In the genomic region with DNA sequence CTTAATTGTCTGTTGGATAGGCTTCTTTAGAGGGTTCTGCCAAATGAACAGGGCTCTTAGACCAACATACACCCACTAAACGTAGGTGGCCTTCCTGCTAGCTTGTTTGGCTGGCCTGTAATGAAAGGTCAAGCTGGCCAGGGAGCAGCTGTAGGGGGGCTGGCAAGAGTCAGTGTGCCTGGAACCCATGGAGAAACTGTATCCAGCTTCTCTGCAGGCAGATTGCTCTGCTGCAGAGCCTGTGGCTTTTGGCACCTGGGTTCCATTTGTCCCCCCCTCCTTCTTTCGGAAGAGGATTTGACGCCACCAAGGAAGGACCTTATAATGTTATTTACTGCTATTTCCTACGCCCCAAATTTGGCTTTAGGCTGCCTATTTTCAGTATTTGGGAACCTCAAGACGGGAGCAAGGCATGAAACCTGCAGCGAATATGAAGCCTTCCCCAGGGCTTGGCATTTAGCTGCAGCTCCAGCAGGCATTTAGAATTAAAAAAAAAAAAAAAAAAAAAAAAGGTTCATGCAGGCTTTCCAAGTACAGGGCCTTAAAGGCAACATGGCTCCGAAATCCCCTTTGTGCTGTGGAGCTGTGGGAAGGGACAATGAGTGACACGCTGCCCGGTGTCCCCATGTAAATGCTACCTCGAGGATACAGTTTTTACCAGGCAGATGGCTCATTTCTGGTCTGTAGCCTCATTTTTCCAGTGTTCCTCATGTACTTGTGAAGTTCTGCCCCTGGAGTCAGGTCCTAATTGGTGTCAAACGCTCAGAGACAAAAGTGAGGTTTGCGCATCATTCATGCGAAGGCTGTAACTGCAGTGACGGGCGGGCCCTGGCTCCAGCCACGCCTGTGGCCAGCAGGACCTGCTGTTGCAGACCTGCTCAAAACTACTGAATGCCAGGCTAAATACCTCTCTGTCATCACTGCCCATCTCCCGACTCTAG, we compare ENCODE assay signal across 9 mouse cellular contexts.
DNase-seq lines count a peak whose midpoint lies in the region; ATAC-seq and TF ChIP-seq lines count a peak whose summit lies in the region.
"Had no signal": no experiment of that assay in that cellular context is flagged by ENCODE, and none has a peak within 500 bp of the region (broad histone marks: within the 10 kb centered on the region; RNA-seq: fewer than 3 reads in every experiment).

No protein-coding gene starts in this region.

- no peak for ATAC-seq in lung, embryonic 14.5 days (ENCODE audit: insufficient read depth)
- no peak for ATAC-seq in embryonic facial prominence, embryonic 12.5 days (ENCODE audit: insufficient number of reproducible peaks, insufficient read depth, low FRiP score, low TSS enrichment)
- peak; percentile 47; the same call in 1 of the 2 replicates for ATAC-seq in hindbrain, embryonic 11.5 days (ENCODE audit: low FRiP score)
- no peak for ATAC-seq in neural tube, embryonic 12.5 days (ENCODE audit: low FRiP score, low read depth)

- peaks cover 40% of the 10 kb centered on the region for H3K4me1 ChIP-seq in lung, embryonic 14.5 days (ENCODE audit: insufficient read depth)
- peaks cover 21% of the 10 kb centered on the region for H3K4me1 ChIP-seq in lung, adult 2 months (ENCODE audit: control insufficient read depth, insufficient read depth, low read length)
- peaks cover 31% of the 10 kb centered on the region for H3K4me1 ChIP-seq in embryonic facial prominence, embryonic 12.5 days
- H3K4me1 ChIP-seq in hindbrain, embryonic 11.5 days (replicated peaks; ENCODE audit: control insufficient read depth, insufficient read depth, low read length), result peaks cover 20% of the 10 kb centered on the region
- H3K4me1 ChIP-seq in neural tube, embryonic 12.5 days, result peaks cover 42% of the 10 kb centered on the region

- 75% methylated on average over 17 of the region's 17 CpGs for WGBS in lung, embryonic 14.5 days
- 83% methylated on average over 17 of the region's 17 CpGs for WGBS in lung, adult 2 months
- 64% methylated on average over 17 of the region's 17 CpGs for WGBS in embryonic facial prominence, embryonic 12.5 days
- 71% methylated on average over 17 of the region's 17 CpGs for WGBS in hindbrain, embryonic 11.5 days
- WGBS in neural tube, embryonic 12.5 days, result 64% methylated on average over 17 of the region's 17 CpGs

- TF ChIP-seq CTCF in lung, embryonic 14.5 days (IDR thresholded peaks at IDR 0.05; ENCODE audit: low read depth), result no peak
- TF ChIP-seq CTCF in lung, adult 2 months (IDR thresholded peaks at IDR 0.05; ENCODE audit: insufficient read depth, low read length), result no peak

- no peaks in the 10 kb centered on the region for H3K36me3 ChIP-seq in lung, embryonic 14.5 days (ENCODE audit: insufficient read depth)
- H3K36me3 ChIP-seq in embryonic facial prominence, embryonic 12.5 days, result no peaks in the 10 kb centered on the region
- H3K36me3 ChIP-seq in hindbrain, embryonic 11.5 days (ENCODE audit: control insufficient read depth, insufficient read depth, low read length), result no peaks in the 10 kb centered on the region
- H3K36me3 ChIP-seq in neural tube, embryonic 12.5 days, result no peaks in the 10 kb centered on the region

- H3K4me3 ChIP-seq in lung, embryonic 14.5 days (ENCODE audit: low read depth, low read length), result no peak overlapping the region
- H3K4me3 ChIP-seq in lung, adult 2 months (replicated peaks; ENCODE audit: extremely low read depth, low read depth, low read length), result no peak overlapping the region
- H3K4me3 ChIP-seq in embryonic facial prominence, embryonic 12.5 days, result no peak overlapping the region
- H3K4me3 ChIP-seq in hindbrain, embryonic 11.5 days (ENCODE audit: low read depth, low read length), result no peak overlapping the region
- no peak overlapping the region for H3K4me3 ChIP-seq in neural tube, embryonic 12.5 days

- no peak for TF ChIP-seq POLR2A in lung, adult 2 months (IDR thresholded peaks at IDR 0.05; ENCODE audit: borderline replicate concordance, extremely low read depth, low read depth, low read length)

- peak overlapping the region; percentile 9; the same call in 1 of the 2 replicates for H3K9ac ChIP-seq in lung, embryonic 14.5 days
- no peak overlapping the region for H3K9ac ChIP-seq in embryonic facial prominence, embryonic 12.5 days
- no peak overlapping the region for H3K9ac ChIP-seq in hindbrain, embryonic 11.5 days (ENCODE audit: low read depth, low read length)
- no peak overlapping the region for H3K9ac ChIP-seq in neural tube, embryonic 12.5 days

- H3K27me3 ChIP-seq in lung, embryonic 14.5 days (ENCODE audit: insufficient read depth, low read length), result no peaks in the 10 kb centered on the region
- no peaks in the 10 kb centered on the region for H3K27me3 ChIP-seq in embryonic facial prominence, embryonic 12.5 days
- H3K27me3 ChIP-seq in hindbrain, embryonic 11.5 days (ENCODE audit: control insufficient read depth, insufficient read depth, low read length), result no peaks in the 10 kb centered on the region
- no peaks in the 10 kb centered on the region for H3K27me3 ChIP-seq in neural tube, embryonic 12.5 days (replicated peaks)

- H3K9me3 ChIP-seq in lung, embryonic 14.5 days (ENCODE audit: low read depth, low read length), result no peaks in the 10 kb centered on the region
- no peaks in the 10 kb centered on the region for H3K9me3 ChIP-seq in embryonic facial prominence, embryonic 12.5 days
- H3K9me3 ChIP-seq in hindbrain, embryonic 11.5 days (ENCODE audit: control insufficient read depth, low read length), result no peaks in the 10 kb centered on the region
- no peaks in the 10 kb centered on the region for H3K9me3 ChIP-seq in neural tube, embryonic 12.5 days

- DNase-seq in lung, embryonic 14.5 days, result no peak
- DNase-seq in lung, adult 2 months, result no peak
- DNase-seq in hindbrain, embryonic 11.5 days (ENCODE audit: low spot score), result peak; percentile 34
- no peak for DNase-seq in adrenal gland, postnatal 25 days
- DNase-seq in kidney, postnatal 14 days, result no peak
- DNase-seq: kidney, postnatal 36 days; thymus, postnatal 4 days had no signal

- H3K4me2 ChIP-seq in lung, embryonic 14.5 days, result peak overlapping the region; percentile 35; the same call in 1 of the 2 replicates
- no peak overlapping the region for H3K4me2 ChIP-seq in embryonic facial prominence, embryonic 12.5 days (replicated peaks)
- H3K4me2 ChIP-seq in hindbrain, embryonic 11.5 days (replicated peaks; ENCODE audit: low read depth, low read length), result no peak overlapping the region
- no peak overlapping the region for H3K4me2 ChIP-seq in neural tube, embryonic 12.5 days (replicated peaks)

- peak overlapping the region; percentile 92 for H3K27ac ChIP-seq in lung, embryonic 14.5 days (ENCODE audit: low read depth)
- H3K27ac ChIP-seq in embryonic facial prominence, embryonic 12.5 days, result 0 out of 2 replicates have a peak overlapping the region, but pooled peaks have one; percentile 74
- H3K27ac ChIP-seq in hindbrain, embryonic 11.5 days (ENCODE audit: low read depth, low read length), result peak overlapping the region; percentile 88
- H3K27ac ChIP-seq in neural tube, embryonic 12.5 days, result peak overlapping the region; percentile 86
